Mouse (Mus musculus): ENCODE results near the gene Bcan. TPM values are rescaled to one million over a fixed set of nuclear protein-coding genes. Genes with fewer than 3 reads are reported as not detected.

Bcan gene
- polyA plus RNA-seq, 1 experiment from 2014 or later: 0.05 TPM

DNA sequence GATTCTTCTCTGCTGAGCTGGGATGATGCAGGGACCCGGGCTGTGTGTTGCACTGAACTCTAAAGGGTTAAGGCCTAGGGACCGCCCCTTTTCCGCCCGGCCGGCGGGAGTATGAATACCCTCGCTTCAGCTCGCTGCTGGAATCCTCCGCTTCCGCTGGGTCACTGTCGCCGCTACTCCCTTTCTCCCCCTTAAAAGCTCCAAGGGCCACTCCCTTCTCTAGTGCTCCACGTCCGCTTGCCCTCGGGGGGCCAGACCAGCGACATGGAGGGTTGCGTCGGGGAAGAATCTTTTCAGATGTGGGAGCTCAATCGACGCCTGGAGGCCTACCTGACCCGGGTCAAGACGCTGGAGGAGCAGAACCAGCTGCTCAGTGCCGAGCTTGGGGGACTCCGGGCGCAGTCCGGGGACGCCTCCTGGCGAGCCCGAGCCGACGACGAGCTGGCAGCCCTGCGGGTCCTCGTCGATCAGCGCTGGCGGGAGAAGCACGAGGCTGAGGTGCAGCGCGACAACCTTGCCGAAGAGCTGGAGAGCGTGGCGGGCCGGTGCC, 29.0 kb downstream of the Bcan start, which contains the start of gene Nes:
Nes (plus strand) TSS at position 140 of the 550 bp plus-strand sequence.
- Histone ChIP-seq H3K4me3 (replicated peaks) (peak within 1 kb of the TSS; percentile 53), H3K9me3 (replicated peaks) (no peaks in the 10 kb centered on the region), H3K9ac (peak within 1 kb of the TSS; percentile 51), H3K36me3 (no peaks in the 10 kb centered on the region), H3K4me2 (peak within 1 kb of the TSS; percentile 61), H3K27ac (no peak within 1 kb of the TSS), H3K27me3 (peaks cover 81% of the 10 kb centered on the region), H3K4me1 (replicated peaks) (peaks cover 26% of the 10 kb centered on the region)
- WGBS (ENCODE audit: insufficient replicate concordance): under 1% methylated on average over 44 of the region's 44 CpGs
- ATAC-seq (ENCODE audit: low read depth) (0 out of 2 replicates have a peak, but pooled peaks have one; percentile 20), DNase-seq (no peak)

DNA sequence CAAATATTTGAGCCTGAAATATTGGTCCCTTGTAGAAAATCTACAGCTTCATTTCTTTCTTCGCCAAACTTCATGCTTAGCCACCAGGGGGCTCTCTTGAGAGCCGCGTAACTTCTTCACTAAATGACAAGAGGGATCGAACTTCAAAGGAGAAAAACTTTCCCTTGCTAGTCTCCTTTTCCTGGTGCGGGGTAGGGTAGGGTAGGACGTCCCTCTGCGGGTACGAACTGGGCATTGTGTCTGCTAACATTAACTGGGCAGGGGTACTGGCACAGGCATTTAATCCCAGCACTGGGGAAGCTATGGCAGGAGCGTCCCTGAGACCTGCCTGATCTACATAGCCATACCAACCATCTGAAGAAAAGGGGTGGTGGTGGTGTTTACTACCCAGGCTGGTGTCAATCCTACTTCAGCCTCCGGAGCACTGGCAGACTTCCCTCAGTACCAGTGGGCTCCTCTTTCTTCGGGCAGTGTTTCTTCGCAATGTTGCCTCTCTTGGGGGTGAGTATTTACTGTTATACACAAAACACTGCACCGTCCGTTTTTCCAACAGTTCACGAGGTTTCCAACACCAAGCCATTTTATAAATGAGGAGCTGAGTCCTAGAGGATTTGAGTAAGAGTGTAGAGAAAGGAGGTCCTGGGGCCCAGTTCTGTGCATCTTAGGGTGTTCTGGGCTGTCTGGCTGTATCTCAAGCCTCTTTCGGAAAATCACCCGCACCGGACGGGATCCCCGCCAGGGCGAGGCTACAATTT, 29.7 kb downstream of the Bcan start:
- no peaks in the 10 kb centered on the region for H3K9me3 ChIP-seq (replicated peaks)
- DNase-seq: peak; percentile 18
- H3K4me3 ChIP-seq (replicated peaks): peak overlapping the region; percentile 53
- no peaks in the 10 kb centered on the region for H3K36me3 ChIP-seq
- H3K27me3 ChIP-seq: peaks cover 76% of the 10 kb centered on the region
- 2% methylated on average over 21 of the region's 21 CpGs for WGBS (ENCODE audit: insufficient replicate concordance)
- peaks cover 26% of the 10 kb centered on the region for H3K4me1 ChIP-seq (replicated peaks)
- H3K4me2 ChIP-seq: peak overlapping the region; percentile 61
- 0 out of 2 replicates have a peak, but pooled peaks have one; percentile 29 for ATAC-seq (ENCODE audit: low read depth)
- no peak overlapping the region for H3K9ac ChIP-seq
- H3K27ac ChIP-seq: no peak overlapping the region

DNA sequence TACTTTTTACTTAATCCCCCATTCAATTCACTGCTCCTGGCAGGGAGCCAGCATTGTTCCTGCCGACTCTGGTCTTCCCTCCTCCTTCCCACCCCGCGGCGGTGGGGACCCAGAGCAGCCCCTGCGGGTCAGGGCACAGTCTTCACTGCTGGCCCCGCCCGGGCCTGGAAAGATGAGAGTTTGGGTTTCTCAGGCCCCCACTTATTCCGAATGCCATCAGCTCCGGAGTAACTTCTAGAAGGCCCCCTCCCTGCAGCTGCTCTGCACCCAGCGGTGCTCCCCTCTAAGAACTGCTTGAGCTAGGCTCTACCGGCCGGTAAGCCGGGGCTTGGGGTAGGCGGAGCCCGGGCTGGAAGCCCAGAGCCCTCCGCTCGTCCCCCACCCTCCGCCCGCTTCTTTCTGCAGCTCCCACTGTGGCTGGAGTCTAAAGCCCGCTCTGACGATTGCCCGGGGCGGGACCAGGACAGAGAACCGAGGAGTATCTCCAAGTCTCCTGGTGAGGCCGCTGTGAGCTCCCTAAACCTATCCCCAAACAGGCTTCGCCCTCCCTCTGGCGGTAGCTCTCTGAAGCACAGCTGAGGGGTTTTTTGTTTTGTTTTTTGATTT, 39.3 kb downstream of the Bcan start:
- peak overlapping the region; percentile 73 for H3K4me2 ChIP-seq
- H3K36me3 ChIP-seq: no peaks in the 10 kb centered on the region
- no peaks in the 10 kb centered on the region for H3K9me3 ChIP-seq (replicated peaks)
- ATAC-seq (ENCODE audit: low read depth) (peak; percentile 89), DNase-seq (peak; percentile 72)
- under 1% methylated on average over 27 of the region's 27 CpGs for WGBS (ENCODE audit: insufficient replicate concordance)
- H3K27ac ChIP-seq: no peak overlapping the region; the same call in 1 of the 2 replicates
- H3K9ac ChIP-seq: peak overlapping the region; percentile 54
- peaks cover 8% of the 10 kb centered on the region for H3K4me1 ChIP-seq (replicated peaks)
- H3K4me3 ChIP-seq (replicated peaks): peak overlapping the region; percentile 51
- H3K27me3 ChIP-seq: peaks cover 53% of the 10 kb centered on the region

DNA sequence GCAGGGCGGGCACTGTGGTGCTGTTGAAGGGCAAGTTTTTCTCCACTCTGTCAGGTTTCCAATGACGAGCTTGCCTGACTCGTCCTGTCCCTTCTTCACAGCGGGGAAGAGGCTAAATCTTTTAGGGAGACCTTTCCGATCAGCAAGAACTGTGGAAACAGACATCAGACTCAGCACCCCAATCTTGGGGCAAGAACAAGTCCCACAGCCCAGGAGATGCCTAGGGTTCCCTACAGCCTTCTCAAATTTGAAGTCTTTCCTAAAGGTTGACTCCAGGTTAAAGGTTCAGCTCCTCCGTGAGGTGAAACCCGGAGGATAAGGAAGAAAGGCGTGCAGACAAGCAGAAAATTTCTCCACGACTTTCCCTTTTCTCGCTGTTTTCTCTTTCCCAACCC, 39.8 kb downstream of the Bcan start:
- Histone ChIP-seq H3K4me3 (replicated peaks) (peak overlapping the region; percentile 51), H3K9me3 (replicated peaks) (no peaks in the 10 kb centered on the region), H3K36me3 (no peaks in the 10 kb centered on the region), H3K27ac (no peak overlapping the region), H3K27me3 (peaks cover 58% of the 10 kb centered on the region), H3K4me2 (peak overlapping the region; percentile 73), H3K4me1 (replicated peaks) (peaks cover 8% of the 10 kb centered on the region), H3K9ac (no peak overlapping the region)
- ATAC-seq (ENCODE audit: low read depth): no peak
- WGBS (ENCODE audit: insufficient replicate concordance): 9% methylated on average over 10 of the region's 10 CpGs
- no peak for DNase-seq

DNA sequence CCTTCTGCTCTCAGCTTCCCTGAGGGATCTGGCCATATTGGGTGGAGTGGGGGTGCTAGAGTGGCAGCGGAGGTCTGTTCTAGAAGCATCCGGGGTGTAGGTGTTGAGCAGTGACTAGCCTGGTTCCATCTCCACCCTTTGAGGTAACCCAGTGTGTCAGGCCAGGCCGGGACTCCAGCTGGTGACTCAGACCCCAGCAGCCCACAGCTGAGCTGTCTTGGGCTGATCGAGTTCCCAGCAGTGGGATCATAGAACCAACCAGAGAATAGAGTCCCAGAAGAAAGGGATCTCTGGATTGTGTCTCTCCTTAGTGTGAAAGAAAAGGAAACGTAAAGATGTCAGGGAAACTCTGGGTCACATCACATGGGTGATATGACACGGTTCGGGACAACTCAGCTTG, 40.7 kb downstream of the Bcan start:
- Histone ChIP-seq H3K27ac (no peak overlapping the region), H3K27me3 (peaks cover 66% of the 10 kb centered on the region), H3K4me2 (no peak overlapping the region), H3K4me3 (replicated peaks) (no peak overlapping the region), H3K36me3 (no peaks in the 10 kb centered on the region), H3K9ac (no peak overlapping the region), H3K4me1 (replicated peaks) (peaks cover 8% of the 10 kb centered on the region), H3K9me3 (replicated peaks) (no peaks in the 10 kb centered on the region)
- ATAC-seq (ENCODE audit: low read depth) (no peak), DNase-seq (no peak)
- 38% methylated on average over 7 of the region's 7 CpGs for WGBS (ENCODE audit: insufficient replicate concordance)

DNA sequence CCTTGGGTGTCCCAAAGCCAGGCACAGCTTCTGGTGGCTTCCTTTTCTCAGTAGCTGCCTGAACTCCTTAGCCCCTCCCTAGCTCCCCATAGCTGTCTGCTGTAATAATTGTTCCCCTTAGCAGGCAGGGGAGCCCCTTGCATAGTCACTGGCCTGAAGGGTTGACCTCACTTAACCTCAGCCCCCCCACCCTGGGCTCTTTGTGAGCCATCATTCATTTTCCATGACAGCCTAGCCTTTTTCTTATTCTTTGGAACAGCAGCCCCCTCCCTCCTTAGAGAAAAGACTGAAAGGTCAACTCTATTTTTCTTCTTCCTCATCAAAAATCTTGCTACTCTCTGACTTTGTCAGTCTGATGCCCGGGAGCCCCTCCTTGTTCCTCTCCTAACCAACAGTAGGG, 41.1 kb downstream of the Bcan start:
- ATAC-seq (ENCODE audit: low read depth): no peak

DNA sequence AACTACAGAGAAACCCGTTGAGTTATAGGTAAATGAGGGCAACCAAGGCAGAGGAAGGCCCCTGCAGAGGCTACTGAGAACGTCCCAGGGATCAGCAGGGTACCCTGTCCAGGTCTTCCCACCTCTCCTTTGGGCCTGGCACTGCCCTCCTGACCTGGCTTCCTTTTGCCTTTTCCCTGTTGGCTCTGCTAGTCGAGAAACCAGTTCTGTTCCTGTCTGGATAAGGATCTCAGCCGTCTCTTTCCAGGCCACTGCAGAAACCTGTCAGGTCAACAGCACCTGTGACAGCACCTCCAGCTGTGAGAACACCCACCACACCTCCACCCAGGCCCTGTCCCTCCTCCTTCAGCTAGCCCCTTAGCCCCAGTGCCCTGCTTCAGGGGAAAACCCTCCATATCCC, 41.6 kb downstream of the Bcan start:
- no peak for ATAC-seq (ENCODE audit: low read depth)
- Histone ChIP-seq H3K27me3 (peaks cover 75% of the 10 kb centered on the region), H3K9me3 (replicated peaks) (no peaks in the 10 kb centered on the region), H3K27ac (no peak overlapping the region), H3K4me1 (replicated peaks) (peaks cover 8% of the 10 kb centered on the region), H3K36me3 (no peaks in the 10 kb centered on the region), H3K9ac (no peak overlapping the region), H3K4me3 (replicated peaks) (no peak overlapping the region), H3K4me2 (no peak overlapping the region)
- WGBS (ENCODE audit: insufficient replicate concordance): 44% methylated on average over 4 of the region's 4 CpGs
- DNase-seq: no peak

More for the DNA sequence above, 41.1 kb downstream of the Bcan start:
- no peaks in the 10 kb centered on the region for H3K36me3 ChIP-seq
- H3K27ac ChIP-seq: no peak overlapping the region
- no peak overlapping the region for H3K9ac ChIP-seq
- peaks cover 70% of the 10 kb centered on the region for H3K27me3 ChIP-seq
- no peak overlapping the region for H3K4me3 ChIP-seq (replicated peaks)
- no peak for DNase-seq
- H3K4me2 ChIP-seq: no peak overlapping the region
- H3K4me1 ChIP-seq (replicated peaks): peaks cover 8% of the 10 kb centered on the region
- H3K9me3 ChIP-seq (replicated peaks): no peaks in the 10 kb centered on the region
- 35% methylated on average over 1 of the region's 1 CpGs for WGBS (ENCODE audit: insufficient replicate concordance)

DNA sequence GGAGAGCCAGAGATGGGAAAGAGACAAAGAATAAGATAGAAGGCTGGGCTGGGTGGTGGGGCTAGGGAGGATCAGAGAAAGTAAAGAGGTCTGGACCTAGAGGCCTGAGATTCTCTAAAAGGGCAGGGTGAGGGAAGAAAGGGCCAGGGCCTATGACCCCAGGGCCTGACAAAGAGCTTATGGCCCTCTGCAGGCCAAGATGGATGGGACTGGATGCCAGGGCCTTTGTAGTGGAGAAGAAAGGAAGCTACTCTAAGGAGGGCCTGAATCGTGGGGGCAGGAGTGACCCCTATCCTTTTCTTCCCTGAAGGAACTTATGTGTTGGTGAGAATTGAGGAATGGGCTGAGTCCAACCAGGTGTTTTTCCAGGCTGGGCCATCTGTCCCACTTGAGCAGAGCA, 42.0 kb downstream of the Bcan start:
- no peak overlapping the region for H3K27ac ChIP-seq
- WGBS (ENCODE audit: insufficient replicate concordance): 37% methylated on average over 1 of the region's 1 CpGs
- H3K4me2 ChIP-seq: no peak overlapping the region
- H3K4me1 ChIP-seq (replicated peaks): peaks cover 8% of the 10 kb centered on the region
- no peaks in the 10 kb centered on the region for H3K9me3 ChIP-seq (replicated peaks)
- no peak for DNase-seq
- H3K4me3 ChIP-seq (replicated peaks): no peak overlapping the region
- H3K27me3 ChIP-seq: peaks cover 75% of the 10 kb centered on the region
- no peak overlapping the region for H3K9ac ChIP-seq
- ATAC-seq (ENCODE audit: low read depth): no peak
- no peaks in the 10 kb centered on the region for H3K36me3 ChIP-seq

DNA sequence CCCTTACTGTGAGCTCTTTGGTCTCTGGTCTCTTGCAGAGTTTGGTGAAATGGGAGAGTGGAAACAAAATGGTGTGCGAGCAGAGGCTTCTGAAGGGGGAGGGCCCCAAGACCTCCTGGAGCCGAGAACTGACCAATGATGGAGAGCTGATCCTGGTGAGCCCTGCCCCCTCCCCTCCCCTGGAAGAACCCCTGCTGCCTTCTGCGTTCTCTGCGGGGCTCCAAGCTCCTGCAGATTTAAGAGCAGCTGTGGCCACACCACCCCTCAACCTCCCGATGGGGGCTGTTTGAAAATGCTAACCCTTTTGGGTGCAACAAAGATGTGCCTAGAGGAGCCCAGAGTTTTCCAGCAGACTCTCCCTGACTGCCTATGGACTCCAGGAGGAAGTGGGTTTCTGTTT, 47.6 kb downstream of the Bcan start:
- no peak overlapping the region for H3K27ac ChIP-seq

DNA sequence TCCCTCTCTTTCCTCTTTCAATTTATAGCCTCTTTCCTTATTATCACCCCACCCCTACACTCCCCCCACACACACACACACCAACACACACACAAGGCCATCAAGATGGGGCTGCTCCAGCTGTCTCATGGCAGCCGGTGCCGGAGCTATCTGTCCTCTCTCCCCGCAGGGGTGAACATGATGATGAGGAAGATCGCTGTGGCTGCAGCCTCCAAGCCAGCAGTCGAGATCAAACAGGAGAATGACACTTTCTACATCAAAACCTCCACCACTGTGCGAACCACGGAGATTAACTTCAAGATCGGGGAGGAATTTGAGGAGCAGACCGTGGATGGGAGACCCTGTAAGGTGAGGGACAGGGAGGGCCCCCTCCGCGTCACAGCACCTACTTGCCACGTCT, 48.1 kb downstream of the Bcan start:
- no peaks in the 10 kb centered on the region for H3K9me3 ChIP-seq (replicated peaks)
- no peak for DNase-seq
- H3K4me1 ChIP-seq (replicated peaks): peaks cover 37% of the 10 kb centered on the region
- ATAC-seq (ENCODE audit: low read depth): no peak
- no peak overlapping the region for H3K4me3 ChIP-seq (replicated peaks)
- H3K36me3 ChIP-seq: no peaks in the 10 kb centered on the region
- H3K4me2 ChIP-seq: peak overlapping the region; percentile 35
- H3K27ac ChIP-seq: no peak overlapping the region
- peaks cover 97% of the 10 kb centered on the region for H3K27me3 ChIP-seq
- no peak overlapping the region for H3K9ac ChIP-seq
- WGBS (ENCODE audit: insufficient replicate concordance): 13% methylated on average over 12 of the region's 12 CpGs

More for the DNA sequence above, 47.6 kb downstream of the Bcan start:
- Histone ChIP-seq H3K9me3 (replicated peaks) (no peaks in the 10 kb centered on the region), H3K36me3 (no peaks in the 10 kb centered on the region), H3K9ac (no peak overlapping the region), H3K27me3 (peaks cover 95% of the 10 kb centered on the region), H3K4me1 (replicated peaks) (peaks cover 32% of the 10 kb centered on the region), H3K4me2 (peak overlapping the region; percentile 35), H3K4me3 (replicated peaks) (peak overlapping the region; percentile 9; the same call in 1 of the 2 replicates)
- DNase-seq: no peak
- 1% methylated on average over 5 of the region's 5 CpGs for WGBS (ENCODE audit: insufficient replicate concordance)
- ATAC-seq (ENCODE audit: low read depth): no peak

DNA sequence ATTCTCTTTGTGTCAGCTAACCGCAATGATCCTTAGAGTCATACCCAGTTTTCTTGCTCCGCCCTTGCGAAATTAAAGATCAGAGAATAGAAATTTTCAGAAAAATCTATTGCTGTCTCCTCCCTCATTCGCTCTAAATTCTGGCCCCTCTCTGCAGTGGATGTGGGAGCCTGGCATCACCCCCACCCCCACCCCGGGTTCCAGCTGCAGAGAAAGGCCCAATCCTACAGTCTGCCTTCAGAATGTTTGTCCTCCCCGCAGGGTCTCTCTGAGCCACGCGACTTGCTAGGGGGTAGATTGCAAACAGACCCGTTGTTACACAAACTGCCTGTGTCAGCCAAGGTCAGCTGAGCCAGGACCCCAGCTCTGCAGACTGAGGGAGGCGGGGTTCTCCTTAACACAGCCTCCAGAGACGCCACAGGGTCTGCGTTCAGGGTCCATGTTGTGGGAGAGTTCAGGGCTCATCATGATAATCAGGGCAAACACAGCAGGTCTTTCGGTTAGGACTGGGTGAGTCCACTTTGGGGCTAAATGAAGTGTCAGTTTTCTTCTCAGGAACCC, 50.0 kb downstream of the Bcan start:
- Histone ChIP-seq H3K27ac (no peak overlapping the region), H3K4me3 (replicated peaks) (no peak overlapping the region), H3K9ac (no peak overlapping the region), H3K36me3 (no peaks in the 10 kb centered on the region), H3K4me1 (replicated peaks) (peaks cover 38% of the 10 kb centered on the region), H3K27me3 (peaks cover 100% of the 10 kb centered on the region), H3K9me3 (replicated peaks) (no peaks in the 10 kb centered on the region), H3K4me2 (0 out of 2 replicates have a peak overlapping the region, but pooled peaks have one; percentile 4)
- DNase-seq (no peak), ATAC-seq (ENCODE audit: low read depth) (no peak)
- 9% methylated on average over 13 of the region's 13 CpGs for WGBS (ENCODE audit: insufficient replicate concordance)
